Mouse (Mus musculus) midbrain, embryonic 16.5 days (tissue): ENCODE measurements at regions not wholly inside any gene's neighbourhood (a gene's known extent, or its start where the extent isn't known, plus 50 kb on each side); places are given as distances from the start of the nearest gene placed in this dataset.
"Not testable (repeated sequence)": the region's sequence is repeated elsewhere in the genome, so short reads cannot be mapped to it uniquely, and the experiment has no call there.

Experiments
- ATAC-seq: fragments of 200-750 bp; cut with Nextera tagmentation; 2 replicates; pipeline ENCODE4 v1.8.0; 2017; ENCODE audit warnings: moderate TSS enrichment
- H3K27ac ChIP-seq: fragments of 300-500 bp; sonication (generic); 2 replicates; pipeline ENCODE4 v1.5.1; 2014; ENCODE audit warnings: mild to moderate bottlenecking, low read length, mixed read lengths
- H3K27me3 ChIP-seq: fragments of 300-500 bp; sonication (generic); 2 replicates; pipeline ENCODE4 v1.6.1; 2014; ENCODE audit warnings: low read depth, low read length, mixed read lengths; ENCODE audit not compliant: control insufficient read depth, insufficient read depth
- H3K36me3 ChIP-seq: fragments of 300-500 bp; sonication (generic); 2 replicates; pipeline ENCODE4 v1.6.1; 2014; ENCODE audit warnings: mild to moderate bottlenecking, low read length, moderate library complexity, mixed read lengths; ENCODE audit not compliant: control insufficient read depth, insufficient read depth
- H3K4me1 ChIP-seq: fragments of 300-500 bp; sonication (generic); 2 replicates; pipeline ENCODE4 v1.6.1; 2014; ENCODE audit warnings: mild to moderate bottlenecking, low read length, mixed read lengths; ENCODE audit not compliant: control insufficient read depth, insufficient read depth
- H3K4me2 ChIP-seq: fragments of 300-500 bp; sonication (generic); 2 replicates; pipeline ENCODE4 v1.6.1; 2014; ENCODE audit warnings: mild to moderate bottlenecking, low read length, mixed read lengths
- H3K4me3 ChIP-seq: fragments of 300-500 bp; sonication (generic); 2 replicates; pipeline ENCODE4 v1.5.1; 2014; ENCODE audit warnings: low read depth, mild to moderate bottlenecking, low read length, moderate library complexity, mixed read lengths
- H3K9ac ChIP-seq: fragments of 300-500 bp; sonication (generic); 2 replicates; pipeline ENCODE4 v1.6.1; 2014; ENCODE audit warnings: low read depth, low read length, mixed read lengths
- H3K9me3 ChIP-seq: fragments of 300-500 bp; sonication (generic); replicated peaks from 2 replicates; pipeline ENCODE4 v1.6.1; 2014; ENCODE audit warnings: mild to moderate bottlenecking, low read length, mixed read lengths; ENCODE audit not compliant: control insufficient read depth, poor library complexity, severe bottlenecking
- WGBS: fragments of 180-500 bp; shearing (Covaris S2); extraction: QIAGEN DNeasy Blood & Tissue Kit; methylation state at CpG from one replicate; pipeline ENCODE4 v1.1.7; 2014; 5-methylcytosine and 5-hydroxymethylcytosine counted together

DNA sequence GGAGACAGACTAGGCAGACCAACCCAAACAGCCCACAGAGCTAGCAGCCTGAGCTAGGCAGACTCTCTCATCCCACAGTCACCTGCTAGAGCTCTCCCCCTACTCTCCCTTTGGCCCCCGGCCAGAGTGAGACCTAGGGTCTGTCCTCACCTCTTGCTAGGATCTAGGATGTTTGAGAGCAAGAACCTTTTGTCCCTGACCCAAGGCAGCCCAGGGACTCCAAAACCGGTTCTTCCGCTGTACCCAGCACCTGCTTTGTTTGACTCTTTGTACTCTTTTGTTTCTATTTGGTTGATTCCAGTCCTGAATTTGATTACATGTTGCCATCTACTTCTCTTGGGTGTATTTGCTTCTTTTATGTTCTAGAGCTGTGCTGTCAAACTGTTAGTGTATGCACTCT lies 75.3 kb downstream of the H60c start:
- WGBS: 70% methylated on average over 3 of the region's 3 CpGs
- Histone ChIP-seq H3K9me3 (no peaks in the 10 kb centered on the region; the same call in 1 of the 2 replicates), H3K27ac (no peak overlapping the region), H3K27me3 (no peaks in the 10 kb centered on the region), H3K4me3 (no peak overlapping the region), H3K36me3 (no peaks in the 10 kb centered on the region), H3K4me2 (no peak overlapping the region), H3K4me1 (no peaks in the 10 kb centered on the region), H3K9ac (no peak overlapping the region)
- ATAC-seq: no peak

DNA sequence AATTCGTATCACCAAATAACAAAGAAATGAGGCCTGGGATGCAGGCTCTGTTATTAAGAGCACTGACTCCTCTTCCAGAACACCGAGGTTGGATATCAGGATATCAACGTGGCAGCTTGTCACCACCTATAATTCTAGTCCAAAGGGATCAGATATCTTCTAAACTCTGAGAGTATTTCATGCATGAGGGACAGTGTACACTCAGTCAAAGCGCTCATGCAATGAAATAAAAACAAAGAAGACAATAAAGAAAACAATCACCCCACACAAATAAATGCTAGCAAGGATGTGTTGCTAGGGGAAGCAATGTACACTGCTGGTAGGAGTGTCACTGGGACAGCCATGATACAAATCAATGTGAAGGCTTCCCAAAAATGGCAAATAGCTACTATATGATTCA lies 79.2 kb downstream of the H60c start:
- no peaks in the 10 kb centered on the region for H3K36me3 ChIP-seq
- H3K4me3 ChIP-seq: no peak overlapping the region
- H3K9me3 ChIP-seq: peaks cover 5% of the 10 kb centered on the region; the same call in 1 of the 2 replicates
- no peak overlapping the region for H3K9ac ChIP-seq
- H3K27me3 ChIP-seq: no peaks in the 10 kb centered on the region
- no peak overlapping the region for H3K27ac ChIP-seq
- no peaks in the 10 kb centered on the region for H3K4me1 ChIP-seq
- H3K4me2 ChIP-seq: no peak overlapping the region
- ATAC-seq: no peak
- WGBS: 80% methylated on average over 4 of the region's 4 CpGs

DNA sequence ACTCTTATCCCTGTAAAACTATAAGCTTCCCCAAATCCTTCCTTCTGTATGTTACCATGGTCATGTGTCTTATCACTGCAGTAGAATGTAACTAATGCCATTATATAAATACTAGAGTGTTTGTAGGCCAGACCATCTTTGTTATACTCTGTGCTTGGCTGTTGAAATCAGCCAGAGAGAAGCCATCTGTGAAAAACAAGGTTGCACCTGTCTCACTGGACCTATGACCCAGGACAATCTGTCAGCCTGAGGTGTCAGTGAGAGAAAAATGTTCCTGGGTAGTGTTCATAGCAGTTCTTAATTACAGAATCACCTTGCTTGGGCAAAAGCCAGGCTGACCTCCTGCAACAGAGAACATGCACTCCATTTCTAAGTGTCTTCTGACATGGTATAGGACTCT lies 87.5 kb downstream of the H60c start:
- no peak overlapping the region for H3K9ac ChIP-seq
- H3K9me3 ChIP-seq: peaks cover 11% of the 10 kb centered on the region; the same call in 1 of the 2 replicates
- ATAC-seq: no peak
- no peaks in the 10 kb centered on the region for H3K27me3 ChIP-seq
- no peaks in the 10 kb centered on the region for H3K4me1 ChIP-seq
- no peak overlapping the region for H3K27ac ChIP-seq
- H3K4me2 ChIP-seq: no peak overlapping the region
- no peak overlapping the region for H3K4me3 ChIP-seq
- H3K36me3 ChIP-seq: no peaks in the 10 kb centered on the region

DNA sequence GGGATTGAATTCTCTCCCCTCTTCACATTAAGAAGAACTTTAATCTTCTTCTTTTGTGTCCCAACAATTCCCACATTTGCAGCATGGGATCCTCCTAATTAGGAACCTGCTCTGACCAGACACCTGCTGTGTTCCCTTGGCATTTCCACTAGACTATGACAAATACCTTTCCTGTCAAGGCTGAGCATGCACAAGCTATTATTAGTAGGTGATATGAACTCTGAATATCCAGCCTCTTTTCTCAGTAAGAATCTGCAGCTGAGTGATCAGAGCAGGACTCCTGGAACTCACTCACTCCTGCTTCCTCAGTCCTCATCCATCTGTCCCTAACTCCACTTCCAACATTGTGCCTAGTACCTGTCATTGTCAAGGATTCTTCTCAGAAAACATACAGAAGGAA lies 94.0 kb downstream of the H60c start:
- no peaks in the 10 kb centered on the region for H3K4me1 ChIP-seq
- H3K27ac ChIP-seq: no peak overlapping the region
- H3K36me3 ChIP-seq: no peaks in the 10 kb centered on the region
- H3K4me3 ChIP-seq: no peak overlapping the region
- H3K9me3 ChIP-seq: peaks cover 7% of the 10 kb centered on the region; the same call in 1 of the 2 replicates
- H3K27me3 ChIP-seq: no peaks in the 10 kb centered on the region
- ATAC-seq: no peak
- H3K4me2 ChIP-seq: no peak overlapping the region
- no peak overlapping the region for H3K9ac ChIP-seq

DNA sequence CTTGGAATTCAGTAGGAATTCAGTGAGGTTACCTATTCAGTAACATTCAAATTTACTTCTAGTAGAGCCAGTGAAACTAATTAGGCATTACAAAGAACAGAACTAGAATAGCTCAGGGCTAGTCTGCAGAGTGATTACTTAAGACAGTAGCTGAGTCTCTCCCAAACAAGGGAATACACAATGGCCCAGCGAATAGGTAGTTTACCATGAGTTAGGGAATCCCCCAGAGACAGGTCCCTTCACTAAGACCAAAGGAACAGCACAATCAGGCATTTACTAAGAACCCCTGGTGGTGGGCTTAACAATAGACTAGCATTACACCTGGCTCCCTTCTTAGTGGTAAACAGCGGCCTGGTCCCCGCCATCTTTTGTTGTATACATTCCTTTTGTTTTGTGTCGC lies 94.6 kb downstream of the H60c start:
- not testable (repeated sequence) for H3K9ac ChIP-seq, ATAC-seq, H3K9me3 ChIP-seq, H3K4me2 ChIP-seq, H3K36me3 ChIP-seq, H3K27me3 ChIP-seq, H3K27ac ChIP-seq, H3K4me1 ChIP-seq, H3K4me3 ChIP-seq
- 47% methylated on average over 4 of the region's 4 CpGs for WGBS

DNA sequence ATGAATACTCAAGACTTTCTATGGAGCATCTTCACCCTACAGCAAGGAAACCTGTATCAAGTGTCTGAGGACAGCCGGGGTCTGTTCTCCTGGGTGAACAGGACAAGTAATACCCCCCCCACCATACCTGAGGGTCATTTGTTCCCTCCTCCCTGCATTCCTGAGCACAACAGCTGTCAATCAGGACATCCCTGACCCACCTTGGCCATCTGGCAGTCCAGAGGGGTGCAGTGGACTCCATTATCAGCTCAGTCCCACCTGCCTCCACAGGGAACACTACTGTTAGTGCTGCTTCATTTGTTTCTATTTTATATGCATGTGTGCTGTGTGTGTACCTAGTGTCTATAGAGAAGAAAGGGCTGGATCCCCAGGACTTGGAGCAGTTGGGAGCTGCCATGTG lies 95.3 kb downstream of the H60c start:
- Histone ChIP-seq H3K9ac (no peak overlapping the region), H3K9me3 (peaks cover 7% of the 10 kb centered on the region; the same call in 1 of the 2 replicates), H3K4me3 (no peak overlapping the region), H3K27me3 (no peaks in the 10 kb centered on the region), H3K36me3 (no peaks in the 10 kb centered on the region), H3K4me2 (no peak overlapping the region), H3K4me1 (no peaks in the 10 kb centered on the region), H3K27ac (no peak overlapping the region)
- no peak for ATAC-seq
- WGBS: 100% methylated on average over 1 of the region's 1 CpGs

DNA sequence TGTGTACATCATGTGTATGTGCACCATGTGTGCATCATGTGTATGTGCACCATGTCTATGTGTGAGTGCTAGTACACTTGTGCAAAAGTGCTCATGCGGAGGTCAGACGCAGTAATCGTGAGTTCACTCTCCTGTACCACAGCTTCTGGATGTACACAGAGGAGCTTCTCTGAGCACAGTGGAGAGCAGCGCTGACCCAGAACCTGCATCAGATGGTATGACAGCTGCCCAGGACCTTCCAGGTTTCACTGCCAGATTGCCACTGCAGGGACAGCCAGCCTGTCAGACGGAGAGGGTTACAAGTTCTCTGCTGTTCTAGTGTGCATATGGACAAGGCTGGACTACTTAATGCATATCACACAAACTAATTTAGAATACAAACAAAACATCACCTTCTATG lies 96.2 kb downstream of the H60c start:
- ATAC-seq: no peak
- no peak overlapping the region for H3K9ac ChIP-seq
- H3K4me1 ChIP-seq: no peaks in the 10 kb centered on the region
- H3K4me2 ChIP-seq: no peak overlapping the region
- peaks cover 7% of the 10 kb centered on the region; the same call in 1 of the 2 replicates for H3K9me3 ChIP-seq
- H3K36me3 ChIP-seq: no peaks in the 10 kb centered on the region
- WGBS: 95% methylated on average over 5 of the region's 5 CpGs
- no peaks in the 10 kb centered on the region for H3K27me3 ChIP-seq
- no peak overlapping the region for H3K4me3 ChIP-seq
- H3K27ac ChIP-seq: no peak overlapping the region

DNA sequence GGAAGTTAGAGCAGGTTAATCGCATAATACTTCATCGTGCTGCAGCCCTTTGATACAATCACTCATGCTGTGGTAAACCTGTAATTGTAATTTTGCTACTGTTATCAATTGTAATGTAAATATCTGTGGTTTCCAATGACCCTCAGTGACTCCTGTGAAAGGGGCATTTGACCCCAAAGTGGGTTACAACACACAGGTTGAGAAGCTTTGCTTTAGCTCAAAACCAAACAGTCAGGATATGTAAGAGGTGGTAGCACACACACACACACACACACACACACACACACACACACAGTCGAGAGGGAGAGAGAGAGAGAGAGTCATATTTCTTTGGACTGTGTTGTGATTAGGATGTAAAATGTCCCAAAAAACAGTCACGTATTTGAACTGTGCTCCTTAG lies 112.0 kb downstream of the H60c start:
- ATAC-seq: no peak
- 90% methylated on average over 4 of the region's 4 CpGs for WGBS
- H3K27me3 ChIP-seq: no peaks in the 10 kb centered on the region
- no peaks in the 10 kb centered on the region for H3K4me1 ChIP-seq
- no peak overlapping the region for H3K4me3 ChIP-seq
- H3K36me3 ChIP-seq: no peaks in the 10 kb centered on the region
- no peak overlapping the region for H3K27ac ChIP-seq
- no peak overlapping the region for H3K4me2 ChIP-seq
- H3K9me3 ChIP-seq: peaks cover 17% of the 10 kb centered on the region
- no peak overlapping the region for H3K9ac ChIP-seq

DNA sequence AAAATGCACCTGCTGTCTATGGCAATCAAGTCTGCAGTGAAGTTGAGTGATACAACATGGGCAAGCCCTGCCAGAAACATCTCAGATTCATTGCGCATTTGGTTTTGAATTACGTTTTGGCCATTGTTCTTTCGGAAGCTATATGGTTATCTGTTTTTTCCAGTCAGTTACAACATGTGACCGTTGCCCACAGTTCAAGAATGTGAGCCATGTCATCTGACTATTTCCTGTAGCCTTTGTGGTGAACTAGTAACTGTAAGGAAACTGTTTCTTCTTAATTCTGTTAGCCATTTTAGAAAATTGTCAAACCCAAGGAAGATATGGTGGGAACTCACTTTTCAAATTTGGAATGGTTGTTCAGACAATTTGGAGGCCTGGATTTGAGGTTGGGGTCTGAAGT lies 119.4 kb downstream of the H60c start:
- H3K9ac ChIP-seq: no peak overlapping the region
- no peaks in the 10 kb centered on the region for H3K36me3 ChIP-seq
- H3K9me3 ChIP-seq: peaks cover 9% of the 10 kb centered on the region
- no peaks in the 10 kb centered on the region for H3K4me1 ChIP-seq
- WGBS: 84% methylated on average over 4 of the region's 4 CpGs
- no peak for ATAC-seq
- no peak overlapping the region for H3K4me3 ChIP-seq
- no peak overlapping the region for H3K4me2 ChIP-seq
- H3K27me3 ChIP-seq: no peaks in the 10 kb centered on the region
- H3K27ac ChIP-seq: no peak overlapping the region

DNA sequence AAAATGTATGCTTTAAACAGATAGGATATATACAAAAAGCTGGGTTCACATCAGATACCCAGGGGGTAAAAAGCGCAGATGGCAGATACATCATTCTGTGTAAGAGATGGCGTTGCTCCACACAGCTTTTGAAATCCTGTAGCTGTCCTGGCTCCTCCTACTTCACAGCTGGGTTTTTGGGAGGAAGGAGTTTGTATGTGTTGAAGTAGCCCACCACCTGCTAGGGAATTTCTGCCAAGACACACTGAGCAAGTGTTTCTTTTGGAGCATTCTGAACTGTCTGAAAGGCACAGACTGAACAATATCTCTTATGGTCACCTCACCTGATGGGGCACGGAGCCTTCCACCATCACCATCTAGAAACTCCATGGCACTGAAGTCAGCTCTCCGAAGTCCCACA lies 128.3 kb downstream of the H60c start:
- Histone ChIP-seq H3K9ac (no peak overlapping the region), H3K4me2 (no peak overlapping the region), H3K4me3 (no peak overlapping the region), H3K4me1 (no peaks in the 10 kb centered on the region), H3K36me3 (no peaks in the 10 kb centered on the region), H3K27me3 (no peaks in the 10 kb centered on the region), H3K27ac (no peak overlapping the region), H3K9me3 (peaks cover 20% of the 10 kb centered on the region)
- 77% methylated on average over 4 of the region's 4 CpGs for WGBS
- ATAC-seq: no peak
